Mouse (Mus musculus) heart, embryonic 16.5 days (tissue): ENCODE results near the gene Notch2. TPM values are rescaled to one million over a fixed set of nuclear protein-coding genes. Genes with fewer than 3 reads are reported as not detected.
A peak's percentile ranks its signal among the peaks of the same experiment; 100 is the strongest.

Experiments
- ATAC-seq: fragments of 200-750 bp; cut with Nextera tagmentation; replicated peaks from 2 replicates; pipeline ENCODE4 v1.8.0; 2017; ENCODE audit warnings: moderate number of reproducible peaks; ENCODE audit not compliant: insufficient read depth, low FRiP score; ENCODE audit errors: extremely low read depth
- H3K27ac ChIP-seq: fragments of 300-500 bp; sonication (generic); 2 replicates; pipeline ENCODE4 v1.5.1; 2014; ENCODE audit warnings: mild to moderate bottlenecking, low read length, control low read depth, moderate library complexity
- H3K27me3 ChIP-seq: fragments of 300-500 bp; sonication (generic); 2 replicates; pipeline ENCODE4 v1.6.1; 2014; ENCODE audit warnings: low read length, mixed read lengths; ENCODE audit not compliant: control insufficient read depth, insufficient read depth
- H3K36me3 ChIP-seq: fragments of 300-500 bp; sonication (generic); 2 replicates; pipeline ENCODE4 v1.6.1; 2014; ENCODE audit not compliant: control insufficient read depth, insufficient read depth
- H3K4me1 ChIP-seq: fragments of 300-500 bp; sonication (generic); 2 replicates; pipeline ENCODE4 v1.6.1; 2014; ENCODE audit warnings: low read length, mixed read lengths; ENCODE audit not compliant: control insufficient read depth, insufficient read depth
- H3K4me2 ChIP-seq: fragments of 300-500 bp; sonication (generic); 2 replicates; pipeline ENCODE4 v1.6.1; 2014; ENCODE audit warnings: low read depth, mild to moderate bottlenecking, control low read depth, low read length
- H3K4me3 ChIP-seq: fragments of 300-500 bp; sonication (generic); 2 replicates; pipeline ENCODE4 v1.5.1; 2014; ENCODE audit warnings: mild to moderate bottlenecking, control low read depth, low read length
- H3K9ac ChIP-seq: fragments of 300-500 bp; sonication (generic); 2 replicates; pipeline ENCODE4 v1.6.1; 2014; ENCODE audit warnings: low read length, control low read depth
- H3K9me3 ChIP-seq: fragments of 300-500 bp; sonication (generic); replicated peaks from 2 replicates; pipeline ENCODE4 v1.6.1; 2016; ENCODE audit warnings: low read length; ENCODE audit not compliant: control insufficient read depth
- WGBS: fragments of 180-500 bp; shearing (Covaris S2); extraction: QIAGEN DNeasy Blood & Tissue Kit; methylation state at CpG from one replicate; pipeline ENCODE4 v1.1.7; 2014; 5-methylcytosine and 5-hydroxymethylcytosine counted together
- polyA plus RNA-seq: library from polyadenylated mRNA; unstranded; fragments of >200 nt; fragmentation: Nextera tagmentation; extraction: Ambion mirVana; gene quantifications from 2 replicates; pipeline ENCODE4 v1.2.1, GENCODE M21; 2015

Gene Notch2
- 10.5 and 13.6 TPM in 2 replicates for polyA plus RNA-seq

DNA sequence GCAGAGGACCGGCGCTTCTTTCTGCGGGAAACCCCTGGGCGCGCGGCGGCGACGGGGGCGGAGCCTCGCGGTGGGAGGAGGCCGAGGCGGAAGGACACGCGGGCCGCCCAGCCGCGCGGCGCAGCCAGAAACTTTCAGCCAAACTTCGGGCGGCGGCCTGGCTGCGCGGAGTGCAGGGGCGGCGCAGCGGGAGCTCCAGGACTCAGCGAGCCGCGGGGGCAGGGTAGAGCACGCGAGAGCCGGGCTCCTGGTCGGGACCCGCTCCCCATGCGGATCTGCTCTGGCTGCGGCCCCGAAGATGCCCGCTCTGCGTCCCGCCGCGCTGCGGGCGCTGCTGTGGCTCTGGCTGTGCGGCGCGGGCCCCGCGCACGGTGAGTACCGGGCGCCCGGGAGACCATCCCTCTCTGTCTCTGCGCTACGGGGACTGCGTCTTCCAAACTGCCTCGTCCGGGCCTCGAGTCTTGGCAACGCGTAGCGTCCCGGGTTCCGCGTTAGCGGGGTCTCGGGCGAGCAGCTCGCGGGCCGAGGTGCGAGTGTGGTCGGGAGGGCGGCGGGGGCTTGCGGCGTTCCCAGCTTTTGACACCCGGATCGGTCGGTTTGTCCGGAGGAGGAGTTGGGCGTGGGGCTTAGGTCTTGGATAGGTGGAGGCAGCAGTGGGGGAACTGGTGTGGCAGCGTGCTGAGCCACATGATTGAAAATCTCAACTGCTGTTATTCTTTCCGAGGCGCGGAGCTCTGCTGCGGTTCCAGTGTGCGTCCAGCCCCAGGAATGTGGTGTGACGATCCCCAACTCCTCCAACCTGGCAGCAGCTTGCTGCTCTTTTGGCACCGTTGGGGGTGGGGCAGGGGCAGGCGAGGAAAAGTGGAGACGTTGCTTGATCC lies at the start of gene Notch2:
Gene Notch2 (plus strand): TSS at position 127 of the 881 bp plus-strand sequence.
- Histone ChIP-seq H3K4me3 (peak within 1 kb of the TSS; percentile 93), H3K27me3 (no peaks in the 10 kb centered on the region), H3K36me3 (no peaks in the 10 kb centered on the region), H3K9ac (peak within 1 kb of the TSS; percentile 97), H3K4me2 (peak within 1 kb of the TSS; percentile 73), H3K27ac (peak within 1 kb of the TSS; percentile 96), H3K4me1 (peaks cover 41% of the 10 kb centered on the region), H3K9me3 (no peaks in the 10 kb centered on the region)
- ATAC-seq, result peak; percentile 86
- under 1% methylated on average over 95 of the region's 95 CpGs for WGBS

DNA sequence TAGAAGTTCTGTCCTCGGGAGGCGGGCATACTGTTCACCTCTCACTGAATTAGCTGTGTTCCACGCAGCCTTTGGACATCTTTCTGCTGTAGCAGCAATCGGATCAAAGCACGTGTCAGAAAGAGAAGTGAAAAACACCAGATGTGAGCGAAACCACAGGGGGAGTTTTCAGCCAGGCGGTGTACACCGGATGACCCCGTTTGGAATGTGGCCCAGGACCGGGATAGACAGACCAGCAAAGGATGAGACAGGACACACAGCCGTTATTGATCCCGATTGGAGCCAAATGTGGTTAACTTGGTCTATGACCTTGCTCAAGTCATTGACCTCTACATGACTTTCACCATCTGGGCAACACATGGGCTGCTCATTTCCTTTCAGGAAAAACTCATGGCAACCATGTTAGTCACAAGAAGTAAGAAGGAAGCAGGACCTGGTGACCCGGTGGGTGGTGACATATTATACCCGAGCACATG lies 48.4 kb upstream of the Notch2 start:
- peaks cover 7% of the 10 kb centered on the region for H3K4me1 ChIP-seq

DNA sequence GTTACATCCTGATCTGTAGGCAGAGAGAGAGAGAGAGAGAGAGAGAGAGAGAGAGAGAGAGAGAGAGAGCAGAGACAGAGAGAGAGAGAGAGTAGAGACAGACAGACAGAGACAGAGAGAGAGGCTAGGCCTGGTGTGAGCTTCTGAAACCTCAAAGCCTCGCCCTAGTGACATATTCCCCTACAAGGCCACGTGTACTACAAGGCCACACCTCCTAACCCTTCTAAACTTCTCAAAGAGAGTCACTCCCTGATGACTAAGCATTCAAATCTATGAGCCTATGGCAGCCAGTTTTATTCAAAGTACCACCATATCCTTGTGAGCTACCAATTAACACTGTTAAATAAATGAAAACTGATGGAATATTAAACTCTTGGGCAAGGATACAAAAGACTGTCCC lies 45.7 kb upstream of the Notch2 start:
- 69% methylated on average over 2 of the region's 2 CpGs for WGBS
- Histone ChIP-seq H3K27me3 (no peaks in the 10 kb centered on the region; the same call in 1 of the 2 replicates), H3K36me3 (no peaks in the 10 kb centered on the region), H3K9me3 (no peaks in the 10 kb centered on the region), H3K9ac (no peak overlapping the region), H3K4me2 (no peak overlapping the region), H3K27ac (no peak overlapping the region), H3K4me1 (peaks cover 7% of the 10 kb centered on the region), H3K4me3 (no peak overlapping the region)
- ATAC-seq, result no peak

More for the DNA sequence above, 48.4 kb upstream of the Notch2 start:
- no peak overlapping the region for H3K4me3 ChIP-seq
- no peaks in the 10 kb centered on the region for H3K9me3 ChIP-seq
- H3K36me3 ChIP-seq, result no peaks in the 10 kb centered on the region
- no peak overlapping the region for H3K9ac ChIP-seq
- 32% methylated on average over 14 of the region's 14 CpGs for WGBS
- no peak for ATAC-seq
- H3K4me2 ChIP-seq, result peak overlapping the region; percentile 17; the same call in 1 of the 2 replicates
- no peaks in the 10 kb centered on the region for H3K27me3 ChIP-seq
- no peak overlapping the region for H3K27ac ChIP-seq

GRCm38 (mm10) chr3:97968191-97968590 lies 45.1 kb upstream of the Notch2 start:
- H3K9me3 ChIP-seq, result no peaks in the 10 kb centered on the region
- no peak overlapping the region for H3K4me3 ChIP-seq
- H3K27me3 ChIP-seq, result no peaks in the 10 kb centered on the region; the same call in 1 of the 2 replicates
- no peak overlapping the region for H3K4me2 ChIP-seq
- H3K4me1 ChIP-seq, result peaks cover 7% of the 10 kb centered on the region
- WGBS, result 60% methylated on average over 2 of the region's 2 CpGs
- H3K27ac ChIP-seq, result no peak overlapping the region
- no peaks in the 10 kb centered on the region for H3K36me3 ChIP-seq
- no peak overlapping the region for H3K9ac ChIP-seq
- no peak for ATAC-seq

DNA sequence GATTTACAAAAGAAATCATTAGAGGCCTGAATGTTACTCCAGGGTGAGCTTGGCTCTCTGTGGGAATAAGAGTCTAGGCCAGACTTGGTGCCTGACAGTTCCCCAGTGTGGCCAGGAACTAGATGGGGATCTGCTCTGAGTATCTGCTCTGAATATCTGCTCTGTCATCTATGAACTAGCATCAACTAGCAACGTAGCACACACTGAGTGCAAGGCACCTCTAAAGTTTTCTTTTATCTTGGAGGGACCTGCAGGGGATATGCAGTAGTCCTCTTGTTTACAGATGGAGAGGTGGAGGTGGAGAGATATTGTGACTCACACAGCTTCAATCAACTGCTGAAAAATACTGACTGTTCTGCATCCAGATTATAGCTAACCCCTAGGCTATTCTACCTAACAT lies 44.3 kb upstream of the Notch2 start:
- WGBS, result 57% methylated on average over 1 of the region's 1 CpGs
- Histone ChIP-seq H3K4me3 (no peak overlapping the region), H3K27me3 (no peaks in the 10 kb centered on the region; the same call in 1 of the 2 replicates), H3K9ac (no peak overlapping the region), H3K4me1 (peaks cover 7% of the 10 kb centered on the region), H3K27ac (no peak overlapping the region), H3K4me2 (no peak overlapping the region), H3K36me3 (no peaks in the 10 kb centered on the region), H3K9me3 (no peaks in the 10 kb centered on the region)
- no peak for ATAC-seq

- no peaks in the 10 kb centered on the region; the same call in 1 of the 2 replicates for H3K9me3 ChIP-seq
- no peaks in the 10 kb centered on the region for H3K36me3 ChIP-seq
- no peak for ATAC-seq
- no peaks in the 10 kb centered on the region; the same call in 1 of the 2 replicates for H3K27me3 ChIP-seq
- no peak overlapping the region for H3K27ac ChIP-seq
- 35% methylated on average over 7 of the region's 7 CpGs for WGBS
- H3K4me3 ChIP-seq, result no peak overlapping the region
- no peaks in the 10 kb centered on the region; the same call in 1 of the 2 replicates for H3K4me1 ChIP-seq
- no peak overlapping the region for H3K4me2 ChIP-seq
- H3K9ac ChIP-seq, result no peak overlapping the region
Observed at GRCm38 (mm10) chr3:97971117-97971516, 42.2 kb upstream of the Notch2 start.

GRCm38 (mm10) chr3:97972200-97972599 lies 41.1 kb upstream of the Notch2 start:
- Histone ChIP-seq H3K4me2 (no peak overlapping the region), H3K9me3 (no peaks in the 10 kb centered on the region; the same call in 1 of the 2 replicates), H3K4me3 (no peak overlapping the region), H3K9ac (no peak overlapping the region), H3K36me3 (no peaks in the 10 kb centered on the region), H3K4me1 (no peaks in the 10 kb centered on the region; the same call in 1 of the 2 replicates), H3K27ac (no peak overlapping the region), H3K27me3 (no peaks in the 10 kb centered on the region; the same call in 1 of the 2 replicates)
- WGBS, result 38% methylated on average over 5 of the region's 5 CpGs
- ATAC-seq, result no peak

DNA sequence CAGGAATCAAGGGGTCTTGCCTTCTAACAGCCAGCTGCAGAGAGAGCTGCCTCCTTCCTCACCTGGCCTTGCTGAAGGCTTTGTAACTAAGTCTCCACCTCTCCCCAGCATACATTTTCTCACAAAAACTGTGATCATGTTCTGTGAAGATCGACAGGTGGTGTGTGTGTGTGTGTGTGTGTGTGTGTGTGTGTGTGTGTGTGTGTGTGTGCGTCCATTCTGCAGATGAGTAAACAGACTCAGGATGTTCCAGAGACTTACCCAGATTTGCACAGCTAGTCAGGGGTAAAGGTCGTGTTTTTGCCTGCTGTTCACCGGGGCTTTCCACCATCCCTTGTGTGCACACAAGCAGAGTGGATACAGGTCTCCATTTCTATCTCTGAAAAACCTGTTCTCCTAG lies 40.6 kb upstream of the Notch2 start:
- H3K36me3 ChIP-seq, result no peaks in the 10 kb centered on the region
- H3K4me2 ChIP-seq, result no peak overlapping the region
- no peaks in the 10 kb centered on the region; the same call in 1 of the 2 replicates for H3K27me3 ChIP-seq
- H3K27ac ChIP-seq, result no peak overlapping the region
- H3K4me3 ChIP-seq, result no peak overlapping the region
- 64% methylated on average over 4 of the region's 4 CpGs for WGBS
- no peaks in the 10 kb centered on the region; the same call in 1 of the 2 replicates for H3K4me1 ChIP-seq
- no peak for ATAC-seq
- H3K9me3 ChIP-seq, result no peaks in the 10 kb centered on the region; the same call in 1 of the 2 replicates
- H3K9ac ChIP-seq, result no peak overlapping the region

DNA sequence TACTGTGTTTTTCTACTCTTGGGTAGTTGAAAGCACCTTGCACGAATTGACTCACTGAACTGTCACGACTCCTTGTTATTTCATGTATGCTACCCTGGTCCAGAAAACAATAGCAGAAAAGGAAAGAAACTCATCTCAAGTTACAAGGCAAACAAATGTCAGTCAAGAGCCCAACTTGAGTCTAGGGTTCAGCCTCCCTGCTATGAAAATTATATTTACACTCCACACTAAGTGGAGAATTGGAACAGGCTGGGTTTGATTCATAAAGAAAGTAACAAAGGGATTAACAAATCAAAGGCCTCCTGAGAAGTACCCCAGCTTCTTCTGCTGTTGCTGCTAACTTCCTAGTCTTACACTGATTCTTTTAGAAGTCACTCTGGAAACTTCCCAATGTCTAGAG lies 40.0 kb upstream of the Notch2 start:
- no peaks in the 10 kb centered on the region; the same call in 1 of the 2 replicates for H3K4me1 ChIP-seq
- H3K4me3 ChIP-seq, result no peak overlapping the region
- H3K4me2 ChIP-seq, result no peak overlapping the region
- no peaks in the 10 kb centered on the region; the same call in 1 of the 2 replicates for H3K9me3 ChIP-seq
- H3K9ac ChIP-seq, result no peak overlapping the region
- WGBS, result 40% methylated on average over 2 of the region's 2 CpGs
- H3K27ac ChIP-seq, result no peak overlapping the region
- no peaks in the 10 kb centered on the region; the same call in 1 of the 2 replicates for H3K27me3 ChIP-seq
- no peak for ATAC-seq
- H3K36me3 ChIP-seq, result no peaks in the 10 kb centered on the region
